In genomic region chr7:137034986-137035385, GRCm38 (mm10) we compare ENCODE assay signal across 26 mouse cellular contexts.
"Had no signal": no experiment of that assay in that cellular context is flagged by ENCODE, and none has a peak within 500 bp of the region (broad histone marks: within the 10 kb centered on the region; RNA-seq: fewer than 3 reads in every experiment).

No protein-coding gene starts in this region.

- H3K27me3 ChIP-seq: embryonic facial prominence, embryonic 12.5 days; embryonic facial prominence, embryonic 15.5 days; forebrain, embryonic 12.5 days; forebrain, embryonic 15.5 days had no signal

- H3K36me3 ChIP-seq: embryonic facial prominence, embryonic 10.5 days; embryonic facial prominence, embryonic 12.5 days; embryonic facial prominence, embryonic 13.5 days; embryonic facial prominence, embryonic 15.5 days; forebrain, embryonic 10.5 days; forebrain, embryonic 12.5 days; forebrain, embryonic 15.5 days had no signal

- DNase-seq: cerebellum, adult 2 months; cerebellum, adult 8-10 months; cerebellum, adult 9-10 months; cerebellum, adult 9-11 months; cerebellum, postnatal 10 days; cerebellum, postnatal 14 days; cerebellum, postnatal 25 days; cerebellum, postnatal 36 days; embryo, embryonic 11 days; forebrain, postnatal 0 days; gastrocnemius, adult 2 months; gastrocnemius, postnatal 10 days; gastrocnemius, postnatal 14 days; gastrocnemius, postnatal 25 days; gastrocnemius, postnatal 36 days; heart, adult 18-20 months; heart, adult 2 months had no signal

- H3K4me3 ChIP-seq: embryonic facial prominence, embryonic 10.5 days; embryonic facial prominence, embryonic 12.5 days; embryonic facial prominence, embryonic 13.5 days; embryonic facial prominence, embryonic 15.5 days; erythroblast, embryonic 14.5 days; forebrain, embryonic 10.5 days; forebrain, embryonic 12.5 days; forebrain, embryonic 13.5 days; forebrain, embryonic 15.5 days; gastrocnemius, adult 2 months; heart, adult 2 months had no signal

- H3K27ac ChIP-seq: embryonic facial prominence, embryonic 10.5 days; embryonic facial prominence, embryonic 12.5 days; embryonic facial prominence, embryonic 13.5 days; embryonic facial prominence, embryonic 15.5 days; forebrain, embryonic 10.5 days; forebrain, embryonic 12.5 days; forebrain, embryonic 13.5 days; forebrain, embryonic 15.5 days; gastrocnemius, adult 2 months; heart, adult 2 months had no signal

- H3K9me3 ChIP-seq: embryonic facial prominence, embryonic 15.5 days; forebrain, embryonic 12.5 days; forebrain, embryonic 15.5 days had no signal
